Mouse (Mus musculus): ENCODE measurements around the gene Med13l.
A peak's percentile ranks its signal among the peaks of the same experiment; 100 is the strongest.

Gene Med13l

GRCm38 (mm10) chr5:118661751-118662150 lies 101.3 kb downstream of the Med13l start:
- no peak for DNase-seq

- peak; percentile 42 for DNase-seq
Measured at GRCm38 (mm10) chr5:118663999-118664398, 103.5 kb downstream of the Med13l start.

DNA sequence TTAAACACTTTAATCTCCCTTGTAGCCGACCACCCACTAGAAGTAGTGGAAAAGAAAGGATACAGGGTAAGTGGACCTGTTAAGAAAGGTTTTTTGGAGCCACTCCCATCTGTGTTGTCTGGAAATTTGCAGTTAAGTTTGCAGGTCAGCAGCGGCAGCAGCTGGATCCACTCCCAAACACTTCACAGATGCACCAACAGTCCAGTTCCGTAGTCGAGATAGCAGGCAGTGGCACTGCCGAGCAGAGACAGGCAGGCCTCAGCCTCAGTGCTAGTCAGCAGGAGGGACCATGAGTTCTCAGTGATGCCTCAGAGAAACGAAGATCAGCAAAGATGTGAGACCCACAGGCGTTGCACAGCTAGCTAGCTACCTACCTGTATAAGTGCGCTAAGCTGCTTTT lies 104.5 kb downstream of the Med13l start:
- DNase-seq, result no peak

DNA sequence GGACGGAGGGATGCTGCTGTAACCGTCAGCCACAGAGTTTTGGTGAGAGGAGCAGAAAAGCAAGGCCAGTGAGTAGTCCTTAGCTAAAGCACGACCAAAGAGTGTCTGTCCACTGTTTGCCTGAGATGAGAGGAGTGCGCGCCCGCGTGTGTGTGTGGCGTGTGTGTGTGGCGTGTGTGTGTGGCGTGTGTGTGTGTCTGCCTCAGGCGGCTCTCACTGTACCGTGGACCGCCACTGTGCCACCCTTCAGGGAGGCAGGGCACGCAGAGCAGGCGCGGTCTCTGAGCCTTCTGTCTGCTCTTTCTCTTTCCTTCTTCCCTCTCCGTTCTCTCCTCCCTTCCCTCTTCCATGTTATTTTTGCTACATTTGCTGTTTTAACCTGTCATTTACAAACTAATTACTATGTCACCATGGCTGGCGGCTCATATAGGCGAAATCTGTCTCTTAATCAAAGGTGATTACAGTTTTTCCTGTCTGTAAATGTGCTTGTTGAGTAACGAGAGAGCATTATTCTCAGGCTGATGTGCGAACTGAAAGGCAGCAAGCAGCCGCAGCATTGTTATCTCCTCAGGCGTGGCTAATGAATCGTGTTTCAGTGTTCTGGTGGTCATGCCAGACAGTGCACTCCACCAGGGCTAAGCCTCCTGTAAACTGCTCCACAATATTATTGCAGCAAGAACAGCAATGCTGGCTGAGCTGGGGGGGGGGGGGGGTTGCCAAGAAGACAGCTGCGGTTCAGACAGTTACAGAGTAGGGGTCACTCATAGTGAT lies 106.1 kb downstream of the Med13l start:
- no peak for DNase-seq

- DNase-seq, result no peak
Measured at GRCm38 (mm10) chr5:118667863-118668262, 107.4 kb downstream of the Med13l start.

DNA sequence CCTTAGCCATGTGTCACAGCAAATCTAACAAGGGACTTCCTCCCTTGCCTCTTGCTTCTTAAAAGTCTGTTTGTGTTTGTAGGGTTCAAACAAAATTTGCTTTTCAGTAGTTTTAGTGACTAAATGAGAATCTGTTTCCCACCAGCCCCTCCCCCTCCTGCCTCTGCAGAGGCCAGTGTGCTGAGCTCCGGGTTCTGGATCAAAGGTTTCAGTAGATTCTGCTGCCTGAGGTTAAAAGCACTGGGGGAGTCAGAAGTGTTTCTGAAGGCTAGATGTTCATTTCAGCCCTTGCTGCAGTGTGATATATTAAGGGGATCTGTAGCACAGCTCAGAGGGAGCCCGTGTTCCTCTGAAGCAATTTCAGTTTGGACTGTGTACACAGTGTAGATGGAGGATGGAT lies 108.5 kb downstream of the Med13l start:
- DNase-seq, result peak; percentile 59

DNA sequence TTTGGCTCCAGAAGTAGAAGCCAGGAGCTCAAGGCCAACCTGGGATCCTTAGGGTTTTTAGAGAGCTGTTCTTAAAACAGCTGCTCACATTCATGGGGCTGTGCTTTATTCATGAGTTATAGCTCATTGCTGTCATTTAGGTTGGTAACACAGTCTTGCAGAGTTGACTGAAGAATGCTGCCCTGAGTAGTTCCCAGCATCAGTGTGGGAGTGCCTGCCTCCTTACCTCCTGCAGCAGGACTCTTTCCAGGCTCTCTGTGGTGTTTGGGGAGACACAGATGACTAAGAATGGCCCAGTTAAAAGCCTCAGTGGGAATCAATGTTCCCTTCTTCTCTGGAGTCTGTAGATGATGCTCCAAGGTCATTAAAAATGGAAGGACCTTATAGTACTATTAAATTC lies 111.6 kb downstream of the Med13l start:
- DNase-seq, result no peak

DNA sequence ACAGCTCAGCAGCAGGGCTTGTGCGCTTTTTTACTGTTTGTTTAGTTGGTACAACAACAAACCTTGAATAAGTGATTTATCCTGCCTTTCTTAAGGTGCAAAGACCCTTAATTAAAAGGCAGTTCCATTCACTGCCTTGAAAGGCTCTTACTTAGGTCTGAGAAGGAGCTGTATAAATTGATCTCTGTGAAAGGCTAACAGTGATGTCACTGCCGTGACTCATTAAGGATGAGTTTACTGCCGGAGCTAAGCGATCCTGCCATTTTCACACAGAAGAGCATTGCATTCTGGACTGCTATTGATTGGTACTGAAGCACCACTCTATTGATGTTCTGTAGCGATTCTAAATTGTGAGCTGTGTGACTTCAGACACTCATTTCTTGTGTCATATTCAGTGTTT lies 113.4 kb downstream of the Med13l start:
- no peak for DNase-seq

- DNase-seq, result no peak
Measured at GRCm38 (mm10) chr5:118674321-118674720, 113.8 kb downstream of the Med13l start.

GRCm38 (mm10) chr5:118675697-118676096 lies 115.2 kb downstream of the Med13l start:
- DNase-seq, result no peak

DNA sequence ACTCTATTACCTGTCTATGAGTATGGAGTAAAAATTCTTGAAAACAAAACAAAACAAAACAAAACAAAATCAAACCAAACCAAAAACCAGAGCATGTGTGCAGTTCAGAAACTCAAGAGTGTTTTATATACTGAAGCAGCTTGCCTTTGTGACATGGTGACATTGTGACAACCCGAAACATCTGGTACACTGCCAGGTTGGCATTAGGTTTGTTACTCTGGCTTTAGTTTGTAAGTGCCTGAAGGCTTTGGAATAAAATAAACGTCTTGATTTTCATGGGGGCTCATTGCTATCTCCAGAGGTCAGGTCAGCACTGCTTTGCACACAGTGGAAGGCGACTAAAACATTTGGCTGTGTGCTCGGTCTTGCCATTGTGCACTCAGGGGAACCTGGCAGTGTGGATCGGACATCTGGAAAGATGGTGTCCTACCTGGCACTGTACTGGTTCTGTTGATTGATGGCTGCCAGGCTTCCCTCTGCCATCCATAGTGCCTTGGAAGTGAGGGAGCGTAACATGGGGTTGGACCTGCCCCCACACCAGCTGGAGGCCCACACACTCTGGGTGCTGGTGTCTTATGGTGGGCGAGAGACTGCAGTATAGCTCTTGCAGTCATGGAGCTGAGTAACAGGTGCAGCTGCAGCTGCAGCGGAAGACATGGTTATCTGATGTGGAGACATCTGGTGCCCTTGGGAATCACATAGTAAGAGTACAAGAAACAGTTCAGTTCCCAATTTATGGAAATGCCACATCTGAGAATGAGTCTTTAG lies 115.9 kb downstream of the Med13l start:
- no peak for DNase-seq

DNA sequence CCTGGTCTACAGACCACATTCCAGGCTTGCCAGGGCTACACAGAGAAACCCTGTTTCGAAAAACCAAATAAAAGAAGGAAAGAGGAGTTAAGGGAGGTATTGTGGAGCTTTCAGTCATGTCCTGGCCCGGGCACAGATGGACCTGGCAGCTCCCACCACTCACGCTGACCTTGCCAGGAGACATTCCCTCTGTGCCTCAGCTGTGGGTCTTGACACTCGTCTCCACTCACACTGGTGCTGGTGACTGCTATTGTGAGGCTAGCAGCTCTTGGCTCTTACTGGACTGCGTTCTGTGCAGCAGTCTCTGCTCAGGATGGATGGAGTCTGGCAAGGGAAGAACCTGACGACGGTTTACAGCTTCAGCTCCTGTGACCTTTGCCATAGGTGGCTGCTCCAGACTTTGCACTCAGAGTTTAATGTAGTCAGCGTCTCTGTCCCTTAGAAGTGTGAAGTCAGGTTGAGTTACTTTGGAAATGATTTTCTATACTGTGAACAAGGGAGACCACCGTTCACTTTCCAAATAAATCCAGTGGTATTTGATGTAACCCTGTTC lies 118.9 kb downstream of the Med13l start:
- DNase-seq, result no peak

DNA sequence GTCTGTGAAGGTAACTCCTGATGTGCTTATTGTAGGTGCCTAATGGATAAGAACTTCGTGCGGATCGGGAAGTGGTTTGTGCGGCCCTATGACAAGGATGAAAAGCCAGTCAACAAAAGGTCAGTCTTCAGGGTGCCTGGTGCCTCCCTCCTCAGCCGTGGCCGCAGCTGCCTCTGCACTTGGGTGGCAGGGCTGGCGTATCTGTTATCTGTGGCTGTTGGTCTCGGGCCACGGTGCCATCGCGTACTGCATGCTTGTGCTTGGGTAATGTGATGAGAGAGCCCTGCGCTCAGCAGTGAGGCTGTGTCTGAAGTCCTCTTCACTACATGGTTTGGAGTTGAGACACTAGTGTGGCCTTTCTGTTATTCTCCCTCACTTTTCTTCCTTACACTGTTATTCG lies 120.4 kb downstream of the Med13l start:
- DNase-seq, result no peak

DNA sequence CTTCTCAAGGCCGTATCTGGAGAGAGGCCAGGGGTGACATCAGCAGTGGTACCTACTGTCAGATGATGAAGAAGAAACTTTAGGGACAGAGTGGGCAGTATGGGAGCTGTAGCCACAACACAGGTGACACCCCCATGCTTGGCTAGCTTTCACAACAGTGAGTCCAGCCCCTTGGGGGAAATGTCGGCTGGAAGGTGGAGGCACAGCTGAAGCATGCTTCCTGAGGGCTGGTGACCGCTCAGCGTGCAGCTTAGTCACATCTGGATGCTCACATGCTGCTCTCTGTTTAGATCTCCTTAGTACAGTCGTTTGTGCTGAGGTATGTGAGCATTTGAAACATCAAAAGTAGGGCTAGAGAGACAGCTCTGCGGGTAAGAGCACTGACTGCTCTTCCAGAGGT lies 121.5 kb downstream of the Med13l start:
- no peak for DNase-seq

DNA sequence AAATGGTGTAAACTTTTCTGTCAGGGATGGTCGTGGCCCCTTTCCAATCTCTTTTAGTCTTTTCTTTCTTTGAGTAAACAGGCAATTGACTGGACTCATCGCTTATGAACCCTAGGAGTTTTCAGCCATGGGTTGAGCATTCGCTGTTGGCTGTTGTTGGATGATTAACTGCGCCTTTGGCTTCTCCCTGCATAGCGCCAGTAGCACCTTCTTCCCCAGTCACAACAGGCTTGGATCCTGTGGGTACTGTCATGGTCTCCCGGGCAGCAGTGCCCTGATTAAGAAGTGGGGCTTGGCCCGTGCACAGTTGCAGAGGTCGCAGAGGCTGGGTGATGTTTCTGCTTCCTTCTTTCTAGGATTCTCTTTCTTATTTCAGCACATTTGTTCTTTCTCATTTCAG lies 124.7 kb downstream of the Med13l start:
- DNase-seq, result no peak

DNA sequence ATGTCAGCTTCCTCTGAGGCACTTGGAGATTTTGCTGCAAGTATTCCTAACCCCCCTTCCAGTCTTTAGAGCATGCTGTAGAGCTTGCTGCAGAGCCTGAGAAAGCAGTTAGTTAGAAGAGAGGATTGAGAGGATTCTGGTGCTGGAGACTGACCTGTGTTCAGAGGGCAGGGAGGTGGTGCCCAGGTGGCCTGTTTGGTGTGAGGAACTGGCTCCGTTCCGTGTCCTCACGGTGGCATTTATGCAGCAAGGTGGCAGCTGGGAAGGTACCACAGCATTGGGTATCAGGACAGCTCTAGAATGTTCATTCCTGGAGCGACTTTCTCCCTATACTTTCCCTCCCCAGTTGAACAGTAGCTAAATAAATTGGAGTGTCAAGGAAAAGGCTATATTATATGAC lies 125.5 kb downstream of the Med13l start:
- no peak for DNase-seq

DNA sequence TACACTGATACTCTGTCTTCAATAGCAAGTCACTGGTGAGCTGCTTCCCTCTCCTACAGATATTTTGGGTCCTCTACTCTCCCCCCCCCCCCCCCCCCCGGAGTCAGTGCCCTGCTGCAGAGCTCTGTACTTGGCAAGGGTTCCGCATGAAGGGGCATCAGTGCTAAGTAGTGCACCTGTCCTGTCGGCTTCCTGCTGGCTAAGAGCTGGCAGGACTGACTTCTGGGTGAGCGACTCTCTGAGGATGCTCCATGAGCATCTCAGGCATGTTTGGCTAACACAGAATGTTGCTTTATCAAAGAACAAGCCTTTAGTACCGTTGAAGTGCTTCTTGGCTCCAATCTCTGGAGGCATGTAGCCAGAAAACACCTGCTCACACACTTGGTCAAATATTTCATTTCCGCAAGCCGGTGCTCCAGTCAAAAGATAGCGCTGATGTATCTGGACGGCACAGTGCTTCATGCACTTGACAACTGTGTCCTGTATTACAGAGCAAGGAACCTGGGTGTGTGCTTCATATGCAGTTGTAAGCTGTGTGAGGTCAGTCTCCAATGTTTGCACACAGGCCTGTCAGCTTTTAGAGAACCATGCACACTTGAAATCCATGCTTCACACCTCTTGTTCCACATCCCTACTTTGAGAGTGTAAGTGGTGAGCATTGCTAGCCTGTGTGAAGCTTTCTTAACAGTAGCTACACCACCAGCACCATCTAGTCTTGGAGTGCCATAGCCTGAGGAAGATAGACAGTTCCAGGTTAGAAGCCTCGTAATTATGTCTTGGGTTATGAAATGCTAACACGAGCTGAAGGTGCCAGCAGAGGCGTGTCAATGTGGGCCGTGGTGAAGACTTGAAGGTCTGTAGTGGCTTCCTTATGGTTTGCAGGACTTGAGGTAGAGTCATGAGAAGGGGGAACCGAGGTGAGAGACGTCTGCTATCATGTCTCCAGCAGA lies 128.7 kb downstream of the Med13l start:
- DNase-seq, result no peak

GRCm38 (mm10) chr5:118691025-118691709 lies 130.7 kb downstream of the Med13l start:
- DNase-seq, result no peak

DNA sequence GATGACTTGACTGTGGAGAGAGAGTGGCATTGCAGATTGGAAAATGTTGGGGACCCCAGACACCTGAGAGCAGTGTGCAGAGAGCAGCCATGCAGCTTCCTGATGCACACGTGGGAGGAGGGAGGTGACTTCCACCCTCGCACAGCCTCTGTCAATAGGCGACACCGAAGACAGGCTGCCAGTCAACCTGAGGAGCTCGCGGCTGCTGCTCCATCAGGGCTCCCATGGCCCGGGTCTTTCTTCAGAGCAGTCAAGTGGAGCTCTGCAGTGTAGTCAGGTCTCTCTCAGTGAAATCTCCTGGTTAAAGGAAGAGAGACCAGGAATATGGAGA lies 131.2 kb downstream of the Med13l start:
- no peak for DNase-seq

GRCm38 (mm10) chr5:118693996-118694395 lies 133.5 kb downstream of the Med13l start:
- no peak for DNase-seq

- no peak for DNase-seq
Measured at GRCm38 (mm10) chr5:118697073-118697472, 136.6 kb downstream of the Med13l start.

DNA sequence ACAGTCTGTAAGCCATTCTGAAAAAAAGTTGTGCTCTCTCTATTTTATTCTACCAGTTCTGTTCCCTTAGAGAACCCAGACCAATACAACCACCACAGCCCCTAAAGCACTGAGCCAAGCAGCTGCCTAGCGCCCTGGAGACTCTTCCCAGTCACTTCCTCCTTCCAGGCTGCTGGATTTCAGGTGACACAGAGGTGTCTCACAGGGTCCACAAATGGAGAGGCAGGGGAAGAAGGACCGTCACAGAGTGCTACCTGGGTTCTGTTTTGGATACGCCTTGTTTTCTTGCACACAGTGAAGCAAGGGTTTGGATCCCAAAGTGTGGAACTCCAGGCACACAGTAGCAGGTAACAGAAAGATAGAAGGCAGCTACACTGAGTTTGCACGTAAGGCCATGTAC lies 140.5 kb downstream of the Med13l start:
- no peak for DNase-seq

All from kidney, postnatal 10 days (tissue).